Mouse (Mus musculus): ENCODE data around the gene Cenps. TPM values are rescaled to one million over a fixed set of nuclear protein-coding genes. Genes with fewer than 3 reads are reported as not detected.

The Cenps gene
- polyA plus RNA-seq, 1 experiment from 2014 or later: 18.7 TPM

DNA sequence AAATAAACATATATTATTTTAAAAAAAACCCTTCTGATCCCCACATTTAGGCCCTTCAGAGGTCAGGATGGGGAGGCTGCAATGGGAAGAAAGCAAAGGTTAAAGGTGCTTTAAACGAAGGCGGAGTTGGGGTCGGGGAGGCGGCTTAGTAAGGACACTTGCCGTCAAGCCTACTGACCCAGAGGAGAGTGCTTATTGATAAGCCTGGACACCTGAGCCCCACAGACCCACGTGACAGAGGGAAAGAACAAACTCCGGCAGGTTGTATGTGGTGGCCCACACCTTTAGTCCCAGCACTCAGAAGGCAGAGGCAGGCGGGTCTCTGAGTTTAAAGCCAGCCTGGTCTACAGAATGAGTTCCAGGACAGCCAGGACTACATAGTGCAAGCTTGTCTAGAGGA, 57.3 kb downstream of the Cenps start:
- Histone ChIP-seq H3K36me3 (replicated peaks; ENCODE audit: control insufficient read depth, insufficient read depth) (peaks cover 5% of the 10 kb centered on the region; the same call in 1 of the 2 replicates), H3K4me1 (replicated peaks; ENCODE audit: control insufficient read depth, insufficient read depth, low read length) (no peaks in the 10 kb centered on the region; the same call in 1 of the 2 replicates), H3K27ac (no peak overlapping the region), H3K9ac (no peak overlapping the region), H3K4me3 (replicated peaks; ENCODE audit: low read length) (no peak overlapping the region), H3K4me2 (replicated peaks) (no peak overlapping the region), H3K27me3 (ENCODE audit: control insufficient read depth, insufficient read depth, low read length) (no peaks in the 10 kb centered on the region), H3K9me3 (ENCODE audit: control insufficient read depth, low read length) (no peaks in the 10 kb centered on the region)
- WGBS: 95% methylated on average over 8 of the region's 8 CpGs
- no peak for DNase-seq (ENCODE audit: low spot score)
- ATAC-seq (ENCODE audit: low FRiP score): no peak

GRCm38 (mm10) chr4:149079629-149080028, 57.8 kb downstream of the Cenps start:
- Histone ChIP-seq H3K36me3 (replicated peaks; ENCODE audit: control insufficient read depth, insufficient read depth) (peaks cover 10% of the 10 kb centered on the region), H3K4me1 (replicated peaks; ENCODE audit: control insufficient read depth, insufficient read depth, low read length) (no peaks in the 10 kb centered on the region; the same call in 1 of the 2 replicates), H3K9ac (no peak overlapping the region), H3K4me2 (replicated peaks) (no peak overlapping the region), H3K27ac (no peak overlapping the region), H3K9me3 (ENCODE audit: control insufficient read depth, low read length) (no peaks in the 10 kb centered on the region), H3K4me3 (replicated peaks; ENCODE audit: low read length) (no peak overlapping the region), H3K27me3 (ENCODE audit: control insufficient read depth, insufficient read depth, low read length) (no peaks in the 10 kb centered on the region)
- WGBS: 94% methylated on average over 6 of the region's 6 CpGs
- DNase-seq (ENCODE audit: low spot score): no peak
- ATAC-seq (ENCODE audit: low FRiP score): no peak

GRCm38 (mm10) chr4:149078261-149078660, 59.2 kb downstream of the Cenps start:
- no peak for ATAC-seq (ENCODE audit: low FRiP score)
- Histone ChIP-seq H3K4me3 (replicated peaks; ENCODE audit: low read length) (no peak overlapping the region), H3K36me3 (replicated peaks; ENCODE audit: control insufficient read depth, insufficient read depth) (peaks cover 13% of the 10 kb centered on the region), H3K9me3 (ENCODE audit: control insufficient read depth, low read length) (no peaks in the 10 kb centered on the region), H3K4me1 (replicated peaks; ENCODE audit: control insufficient read depth, insufficient read depth, low read length) (no peaks in the 10 kb centered on the region; the same call in 1 of the 2 replicates), H3K4me2 (replicated peaks) (no peak overlapping the region), H3K9ac (no peak overlapping the region), H3K27ac (no peak overlapping the region), H3K27me3 (ENCODE audit: control insufficient read depth, insufficient read depth, low read length) (no peaks in the 10 kb centered on the region)
- WGBS: 67% methylated on average over 4 of the region's 4 CpGs
- DNase-seq (ENCODE audit: low spot score): no peak

Other genes with a start within 250 kb of the Cenps start
- 46.7 and 47.0 TPM in 2 replicates for gene Pex14, start 37.8 kb downstream of the Cenps start, polyA plus RNA-seq (2014; fragmentation: Nextera tagmentation; extraction: Ambion mirVana)
- gene Dffa, start 33.5 kb downstream of the Cenps start, polyA plus RNA-seq (2014; fragmentation: Nextera tagmentation; extraction: Ambion mirVana): 20.1 and 20.8 TPM in 2 replicates
- gene Cort, start 10.9 kb downstream of the Cenps start, polyA plus RNA-seq (2014; fragmentation: Nextera tagmentation; extraction: Ambion mirVana): 0.41 and 0.99 TPM in 2 replicates
- gene Pgd, start 29.1 kb upstream of the Cenps start, polyA plus RNA-seq (2014; fragmentation: Nextera tagmentation; extraction: Ambion mirVana): 46.4 TPM in 2 replicates
- gene Kif1b, start 170.1 kb upstream of the Cenps start, polyA plus RNA-seq (2014; fragmentation: Nextera tagmentation; extraction: Ambion mirVana): 188 and 194 TPM in 2 replicates